Mouse (Mus musculus): Measurements from ENCODE around the gene Cpox.

Gene Cpox

DNA sequence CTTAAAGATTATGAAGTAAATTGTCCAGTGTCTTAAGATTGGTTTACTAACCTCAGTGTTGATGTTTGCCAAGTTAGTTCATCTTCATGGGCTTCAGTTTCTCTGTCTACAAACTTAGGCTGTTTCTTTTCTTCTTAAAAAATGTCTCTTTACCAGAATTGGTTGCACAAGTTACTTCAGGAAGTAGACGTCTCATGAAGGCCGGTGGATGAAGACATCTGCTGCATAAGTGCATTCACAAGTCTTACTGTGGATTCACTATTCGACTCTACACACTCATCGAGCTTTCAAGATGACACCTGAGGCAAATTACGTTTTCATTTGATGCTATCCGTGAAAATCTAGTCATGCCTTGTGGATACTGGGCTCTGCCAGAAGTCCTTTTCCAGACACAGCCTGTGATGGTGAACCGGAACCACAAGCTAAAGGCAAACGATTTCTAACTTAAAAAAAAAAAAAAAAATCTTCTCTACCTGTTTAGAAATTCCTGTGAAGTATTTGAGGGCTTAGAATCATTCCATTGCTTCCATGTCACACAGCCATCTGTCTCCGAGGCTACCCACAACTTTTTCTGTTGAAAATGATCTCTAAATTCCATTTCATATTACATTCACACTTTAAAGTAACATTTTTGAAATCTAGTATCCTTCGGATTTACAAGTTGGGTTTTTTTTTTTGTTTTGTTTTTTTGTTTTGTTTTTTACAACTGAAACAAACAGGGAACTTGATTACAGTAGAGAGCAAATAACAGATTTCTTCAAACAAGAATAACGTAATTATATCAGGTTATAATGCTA, 56.8 kb downstream of the Cpox start:
- in situ Hi-C loops (cut with MboI; ENCODE audit: unreplicated experiment in 2 of 2), result loop anchor here (5.0 kb wide), 2 partner anchors 50 to 55 kb away; partner anchors contain the start of gene Cpox (in 1 of the 2)

DNA sequence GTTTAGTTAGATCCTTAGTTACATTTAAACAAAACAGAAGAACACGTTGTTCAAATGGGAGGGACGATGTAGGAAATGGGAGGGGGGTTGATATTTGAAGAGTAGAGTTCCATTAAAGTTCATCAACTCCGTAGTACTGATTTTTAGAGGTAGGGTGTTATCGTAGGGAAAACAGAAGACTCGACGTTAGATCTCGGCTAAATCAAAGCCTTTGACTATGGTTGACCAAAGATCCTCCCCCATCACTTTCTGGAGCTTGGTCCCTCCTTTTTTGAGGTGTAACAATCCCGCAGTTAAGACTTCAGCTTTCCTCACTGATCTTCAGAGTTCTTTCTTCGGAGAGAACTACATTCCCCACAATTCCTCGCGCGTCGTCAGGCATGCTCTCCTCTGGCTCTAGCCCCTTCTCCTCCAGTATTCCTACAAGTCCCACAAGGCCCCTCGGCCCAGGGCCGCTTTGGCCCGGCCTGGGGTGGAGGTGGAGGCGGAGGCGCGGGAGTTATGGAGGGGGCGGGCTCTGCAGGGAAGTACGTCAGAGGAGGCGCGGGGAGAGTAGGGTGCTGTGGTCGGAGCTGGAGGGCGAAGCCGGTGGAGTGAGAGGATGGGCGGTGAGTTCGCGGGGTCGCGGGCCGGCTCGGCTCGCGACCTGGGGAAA, 57.5 kb downstream of the Cpox start, which contains the start of gene Cldnd1:
Gene Cldnd1 (plus strand): TSS at position 434 of the 655 bp plus-strand sequence.
- in situ Hi-C loops (cut with MboI; ENCODE audit: unreplicated experiment in 2 of 2), result loop anchor here (5.0 kb wide), 2 partner anchors 50 to 55 kb away; partner anchors contain the start of gene Cpox (in 1 of the 2)

DNA sequence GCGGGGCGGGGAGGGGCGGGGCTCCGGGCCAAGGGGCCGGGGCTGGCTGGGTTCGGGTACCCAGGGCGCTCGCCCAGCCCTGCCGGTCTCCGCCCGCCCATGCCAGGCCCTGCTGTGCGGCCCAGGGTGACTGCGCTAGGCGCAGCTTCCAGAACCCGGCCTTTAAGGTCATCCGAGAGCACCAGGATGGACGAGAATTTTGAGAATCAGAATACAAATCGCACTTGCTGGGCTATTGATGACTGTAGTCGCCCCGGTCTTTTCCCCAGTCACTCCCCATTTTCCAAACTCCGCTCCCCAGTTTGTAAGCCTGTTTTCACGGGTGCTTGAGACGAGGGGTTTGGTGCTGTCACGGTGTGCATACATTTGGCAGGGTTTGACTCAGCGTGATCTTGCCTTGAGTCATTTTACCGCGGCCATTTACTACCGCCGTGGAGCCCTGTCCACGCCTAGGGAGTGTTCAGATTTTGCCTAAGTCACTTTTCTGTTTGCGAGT, 58.1 kb downstream of the Cpox start:
- in situ Hi-C loops (cut with MboI; ENCODE audit: unreplicated experiment in 2 of 2), result loop anchor here (5.0 kb wide), 2 partner anchors 51 to 56 kb away; partner anchors contain the start of gene Cpox (in 1 of the 2)

DNA sequence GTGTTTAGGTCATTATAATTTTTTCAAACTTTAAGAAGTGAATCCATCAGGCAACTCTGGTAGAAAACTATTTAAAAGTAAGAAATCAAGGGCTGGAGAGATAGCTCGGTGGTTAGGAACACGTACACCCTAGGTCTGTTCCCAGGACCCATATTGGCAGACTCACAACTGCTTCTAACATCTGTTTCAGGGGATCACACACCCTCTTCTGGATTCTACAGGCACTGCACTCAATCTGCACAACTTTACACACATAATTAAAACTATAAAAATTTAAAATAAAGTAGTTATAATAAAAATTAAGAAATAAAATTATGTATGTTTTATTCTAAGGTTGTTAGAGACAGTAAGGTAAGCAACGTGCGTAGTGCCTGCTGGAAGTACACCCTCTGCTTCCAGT, 68.1 kb downstream of the Cpox start:
- in situ Hi-C loops (cut with MboI; ENCODE audit: unreplicated experiment in 2 of 2), result loop anchor here in 1 of 2 experiments (5.0 kb wide), 1 partner anchor 281 kb away; no protein-coding TSS in a partner anchor

DNA sequence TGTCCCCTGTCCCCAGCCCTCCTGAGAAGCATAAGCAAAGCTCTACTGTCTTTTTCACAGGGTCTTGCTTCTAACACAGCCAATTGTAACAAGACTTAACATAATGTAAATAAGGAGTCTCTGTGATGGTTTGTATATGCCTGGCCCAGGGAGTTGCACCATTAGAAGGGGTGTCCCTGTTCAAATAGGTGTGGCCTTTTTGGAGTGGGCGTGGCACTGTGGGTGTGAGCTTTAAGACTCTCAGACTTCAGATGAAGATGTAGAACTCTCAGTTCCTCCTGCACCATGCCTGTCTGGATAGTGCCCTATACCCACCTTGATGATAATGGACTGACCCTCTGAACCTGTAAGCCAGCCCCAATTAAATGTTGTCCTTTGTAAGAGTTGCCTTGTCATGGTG, 68.7 kb downstream of the Cpox start:
- in situ Hi-C loops (cut with MboI; ENCODE audit: unreplicated experiment in 2 of 2), result loop anchor here in 1 of 2 experiments (5.0 kb wide), 1 partner anchor 281 kb away; no protein-coding TSS in a partner anchor

DNA sequence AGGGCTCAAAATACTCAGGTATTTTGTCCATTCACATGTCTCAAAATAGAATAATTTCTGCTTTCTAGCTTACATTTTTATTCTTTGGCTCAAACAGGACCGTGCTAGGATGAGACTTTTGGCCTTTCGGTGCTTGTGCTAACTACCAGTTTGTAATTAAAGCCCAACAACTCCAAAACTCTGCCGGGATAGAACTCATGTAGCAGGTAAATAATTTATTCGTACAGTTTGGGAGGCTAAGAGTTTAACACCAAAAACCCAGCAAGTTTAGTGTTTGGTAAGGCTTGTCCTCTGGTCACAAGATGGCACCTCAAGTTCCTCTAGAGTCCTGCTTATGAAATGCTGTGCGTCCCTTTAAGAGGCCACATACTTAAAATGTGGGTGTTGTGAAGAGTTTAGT, 70.7 kb downstream of the Cpox start:
- in situ Hi-C loops (cut with MboI; ENCODE audit: unreplicated experiment in 2 of 2), result no loop called here

DNA sequence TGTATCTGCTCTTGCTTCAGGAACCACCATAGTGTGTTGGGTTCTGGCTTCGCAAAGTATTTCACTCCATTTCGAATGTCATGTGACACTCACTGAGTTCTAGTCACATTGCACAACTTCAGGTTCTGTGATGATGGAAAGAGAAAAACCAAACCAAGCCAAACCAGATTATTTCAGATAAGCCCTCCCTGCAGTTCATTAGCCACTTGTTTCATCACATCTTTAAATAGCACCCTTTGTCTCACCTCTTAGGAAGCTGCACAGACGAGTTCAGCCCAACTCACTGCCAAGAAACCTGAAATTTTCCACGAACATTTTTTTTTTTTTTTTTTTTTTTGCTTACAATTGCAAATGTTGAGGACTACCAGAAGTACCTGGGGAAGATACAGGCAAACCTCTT, 76.6 kb downstream of the Cpox start:
- in situ Hi-C loops (cut with MboI; ENCODE audit: unreplicated experiment in 2 of 2), result no loop called here

DNA sequence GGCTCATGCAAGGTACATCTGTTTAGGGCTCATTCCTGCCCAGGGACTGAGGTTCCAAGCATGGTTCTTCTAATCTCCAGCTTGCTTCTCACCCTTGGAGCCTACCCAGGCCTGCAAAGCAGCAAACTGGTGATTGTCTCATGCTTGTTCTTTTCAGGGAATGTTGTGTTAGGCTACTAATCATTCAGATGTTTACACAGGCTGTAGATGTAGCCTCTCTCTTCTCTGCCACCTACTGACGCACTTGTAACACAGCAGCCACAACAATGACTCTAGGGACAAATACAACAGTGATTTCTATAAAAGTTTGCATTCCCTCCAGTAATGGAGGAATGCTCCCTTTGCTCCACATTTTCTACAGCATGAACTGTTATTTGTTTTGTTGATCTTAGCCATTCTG, 81.2 kb downstream of the Cpox start:
- in situ Hi-C loops (cut with MboI; ENCODE audit: unreplicated experiment in 2 of 2), result loop anchor here (5.0 to 25.0 kb wide), 5 partner anchors 51 to 636 kb away; partner anchors contain the start of gene Olfr173 (in 1 of the 2)

DNA sequence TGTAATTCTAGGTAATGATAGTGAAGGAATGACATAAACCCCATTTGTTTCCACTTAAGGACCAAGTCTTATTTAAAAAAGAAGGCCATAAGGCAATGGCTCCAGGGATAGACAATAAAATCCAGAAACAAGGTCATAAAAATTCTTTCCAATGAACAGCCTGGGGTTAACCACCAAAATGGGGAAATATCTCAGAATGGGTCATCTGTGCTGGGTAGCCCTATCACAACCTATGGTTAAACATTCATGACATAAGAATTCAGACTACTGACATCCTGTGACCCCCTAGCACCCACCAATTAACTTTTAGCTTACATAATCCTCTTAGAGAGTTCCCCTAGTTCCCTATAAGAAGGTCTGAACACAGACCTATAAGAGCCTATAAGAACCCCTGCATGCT, 86.1 kb downstream of the Cpox start:
- in situ Hi-C loops (cut with MboI; ENCODE audit: unreplicated experiment in 2 of 2), result loop anchor here (25.0 kb wide), 2 partner anchors 469 to 631 kb away; no protein-coding TSS in a partner anchor

DNA sequence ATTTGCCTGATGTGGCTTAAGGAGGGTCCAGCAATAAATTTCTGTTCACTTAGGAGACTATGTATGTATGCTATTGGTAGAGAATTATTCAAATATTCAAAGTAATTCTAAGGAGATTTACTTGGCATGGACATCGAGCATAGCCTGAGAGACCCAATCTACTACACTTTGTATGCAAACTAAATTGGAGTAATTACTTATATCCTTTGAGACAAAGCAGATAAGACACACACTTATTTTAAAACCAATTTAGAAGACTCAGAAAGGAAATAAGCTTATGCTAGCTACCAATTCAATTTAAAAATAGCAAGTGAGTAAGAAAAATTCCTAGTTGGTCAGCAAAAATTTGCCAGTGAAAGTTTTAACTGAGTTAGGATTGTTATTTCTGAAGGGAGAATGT, 93.0 kb downstream of the Cpox start, which contains the start of gene Olfr172:
Gene Olfr172 (minus strand): TSS at position 101 of the 400 bp plus-strand sequence.
- in situ Hi-C loops (cut with MboI; ENCODE audit: unreplicated experiment in 2 of 2), result loop anchor here (10.0 to 25.0 kb wide), 3 partner anchors 476 to 624 kb away; no protein-coding TSS in a partner anchor
